Mouse (Mus musculus) bone marrow macrophage, adult 2 months (primary cell): ENCODE results near the gene Lrrc8b.

Experiments
- CTCF ChIP-seq: IDR thresholded peaks from 2 replicates; pipeline ENCODE4 v1.5.1; 2012; ENCODE audit warnings: low read depth, mild to moderate bottlenecking, low read length, moderate library complexity
- POLR2A ChIP-seq: IDR thresholded peaks from 2 replicates; pipeline ENCODE4 v1.6.1; 2012; ENCODE audit warnings: mild to moderate bottlenecking, low read depth, low read length, borderline replicate concordance

GRCm38 (mm10) chr5:105415198-105415791, at the start of gene Lrrc8b:
- no peak for TF ChIP-seq CTCF
- TF ChIP-seq POLR2A = no peak
